Mouse (Mus musculus) heart, adult 2 months (tissue): ENCODE results near the gene Psmd8.

Experiments used
- CTCF ChIP-seq: fragments of 200-600 bp; IDR thresholded peaks from 2 replicates; pipeline ENCODE4 v1.8.1; 2022; ENCODE audit warnings: antibody characterized with exemption, mild to moderate bottlenecking, moderate library complexity
- EP300 ChIP-seq: fragments of 200-500 bp; IDR thresholded peaks from 2 replicates; pipeline ENCODE4 v1.6.1; 2011; ENCODE audit warnings: low read depth, low read length, control low read depth; ENCODE audit not compliant: insufficient read depth

GRCm38 (mm10) chr7:29162294-29162693, 18.2 kb downstream of the Psmd8 start:
- TF ChIP-seq CTCF, result no peak
- TF ChIP-seq EP300, result no peak
